Mouse (Mus musculus): ENCODE measurements around the gene Mrpl10. TPM values are rescaled to one million over a fixed set of nuclear protein-coding genes. Genes with fewer than 3 reads are reported as not detected.

Gene Mrpl10
- polyA plus RNA-seq, 1 experiment from 2014 or later, result 85.5 TPM

- Histone ChIP-seq H3K36me3 (ENCODE audit: insufficient read depth) (peaks cover 30% of the 10 kb centered on the region), H3K4me2 (no peak overlapping the region), H3K4me1 (ENCODE audit: insufficient read depth) (no peaks in the 10 kb centered on the region), H3K9ac (no peak overlapping the region), H3K9me3 (ENCODE audit: low read depth, low read length) (no peaks in the 10 kb centered on the region), H3K4me3 (ENCODE audit: low read depth, low read length) (no peak overlapping the region), H3K27me3 (ENCODE audit: insufficient read depth, low read length) (no peaks in the 10 kb centered on the region), H3K27ac (ENCODE audit: low read depth) (no peak overlapping the region)
- TF ChIP-seq CTCF (IDR thresholded peaks at IDR 0.05; ENCODE audit: low read depth), result no peak
- DNase-seq (no peak), ATAC-seq (ENCODE audit: insufficient read depth) (no peak)
- 92% methylated on average over 8 of the region's 8 CpGs for WGBS
Measured at GRCm38 (mm10) chr11:97044902-97045301, 3.5 kb downstream of the Mrpl10 start.

- TF ChIP-seq CTCF (IDR thresholded peaks at IDR 0.05; ENCODE audit: low read depth), result peak; percentile 31
- Histone ChIP-seq H3K9me3 (ENCODE audit: low read depth, low read length) (no peaks in the 10 kb centered on the region), H3K4me1 (ENCODE audit: insufficient read depth) (no peaks in the 10 kb centered on the region), H3K4me2 (no peak overlapping the region), H3K36me3 (ENCODE audit: insufficient read depth) (peaks cover 30% of the 10 kb centered on the region), H3K9ac (no peak overlapping the region), H3K27ac (ENCODE audit: low read depth) (no peak overlapping the region), H3K4me3 (ENCODE audit: low read depth, low read length) (no peak overlapping the region), H3K27me3 (ENCODE audit: insufficient read depth, low read length) (no peaks in the 10 kb centered on the region)
- 83% methylated on average over 7 of the region's 7 CpGs for WGBS
- ATAC-seq (ENCODE audit: insufficient read depth) (no peak), DNase-seq (peak; percentile 28)
Measured at GRCm38 (mm10) chr11:97045861-97046260, 4.5 kb downstream of the Mrpl10 start.

- TF ChIP-seq CTCF (IDR thresholded peaks at IDR 0.05; ENCODE audit: low read depth), result no peak
- 82% methylated on average over 8 of the region's 8 CpGs for WGBS
- Histone ChIP-seq H3K9ac (no peak overlapping the region), H3K27me3 (ENCODE audit: insufficient read depth, low read length) (no peaks in the 10 kb centered on the region), H3K36me3 (ENCODE audit: insufficient read depth) (peaks cover 34% of the 10 kb centered on the region), H3K4me3 (ENCODE audit: low read depth, low read length) (no peak overlapping the region), H3K9me3 (ENCODE audit: low read depth, low read length) (no peaks in the 10 kb centered on the region), H3K27ac (ENCODE audit: low read depth) (no peak overlapping the region), H3K4me1 (ENCODE audit: insufficient read depth) (0 out of 2 replicates have a peak, but pooled peaks cover 8% of the 10 kb centered on the region), H3K4me2 (no peak overlapping the region)
- no peak for DNase-seq
- ATAC-seq (ENCODE audit: insufficient read depth), result no peak
Measured at GRCm38 (mm10) chr11:97048090-97048650, 6.8 kb downstream of the Mrpl10 start.

GRCm38 (mm10) chr11:97049492-97050085 is 8.2 kb downstream of the Mrpl10 start:
- Histone ChIP-seq H3K9ac (no peak overlapping the region), H3K27me3 (ENCODE audit: insufficient read depth, low read length) (no peaks in the 10 kb centered on the region), H3K36me3 (ENCODE audit: insufficient read depth) (peaks cover 37% of the 10 kb centered on the region), H3K4me3 (ENCODE audit: low read depth, low read length) (no peak overlapping the region), H3K4me1 (ENCODE audit: insufficient read depth) (0 out of 2 replicates have a peak, but pooled peaks cover 8% of the 10 kb centered on the region), H3K27ac (ENCODE audit: low read depth) (no peak overlapping the region), H3K4me2 (peak overlapping the region; percentile 90; the same call in 1 of the 2 replicates), H3K9me3 (ENCODE audit: low read depth, low read length) (no peaks in the 10 kb centered on the region)
- ATAC-seq (ENCODE audit: insufficient read depth) (no peak), DNase-seq (no peak)
- no peak for TF ChIP-seq CTCF (IDR thresholded peaks at IDR 0.05; ENCODE audit: low read depth)
- WGBS, result 71% methylated on average over 6 of the region's 6 CpGs

GRCm38 (mm10) chr11:97050216-97050943 is 9.0 kb downstream of the Mrpl10 start, which contains the start of gene Osbpl7:
TSS of gene Osbpl7 (plus strand) at chr11:97050628.
- Histone ChIP-seq H3K9me3 (ENCODE audit: low read depth, low read length) (no peaks in the 10 kb centered on the region), H3K27me3 (ENCODE audit: insufficient read depth, low read length) (no peaks in the 10 kb centered on the region), H3K36me3 (ENCODE audit: insufficient read depth) (peaks cover 42% of the 10 kb centered on the region), H3K4me1 (ENCODE audit: insufficient read depth) (0 out of 2 replicates have a peak, but pooled peaks cover 8% of the 10 kb centered on the region), H3K9ac (peak within 1 kb of the TSS; percentile 66), H3K4me2 (peak within 1 kb of the TSS; percentile 90), H3K4me3 (ENCODE audit: low read depth, low read length) (peak within 1 kb of the TSS; percentile 65), H3K27ac (ENCODE audit: low read depth) (peak within 1 kb of the TSS; percentile 31; the same call in 1 of the 2 replicates)
- TF ChIP-seq CTCF (IDR thresholded peaks at IDR 0.05; ENCODE audit: low read depth), result peak; percentile 49
- 6% methylated on average over 18 of the region's 18 CpGs for WGBS
- ATAC-seq (ENCODE audit: insufficient read depth) (peak; percentile 74), DNase-seq (peak; percentile 82)

- H3K36me3 ChIP-seq (ENCODE audit: insufficient read depth), result peaks cover 49% of the 10 kb centered on the region
- 0 out of 2 replicates have a peak, but pooled peaks cover 8% of the 10 kb centered on the region for H3K4me1 ChIP-seq (ENCODE audit: insufficient read depth)
- peak overlapping the region; percentile 65 for H3K4me3 ChIP-seq (ENCODE audit: low read depth, low read length)
- no peak for DNase-seq
- no peak for TF ChIP-seq CTCF (IDR thresholded peaks at IDR 0.05; ENCODE audit: low read depth)
- ATAC-seq (ENCODE audit: insufficient read depth), result peak; percentile 18; the same call in 1 of the 2 replicates
- peak overlapping the region; percentile 90 for H3K4me2 ChIP-seq
- 19% methylated on average over 13 of the region's 13 CpGs for WGBS
- no peaks in the 10 kb centered on the region for H3K9me3 ChIP-seq (ENCODE audit: low read depth, low read length)
- H3K27ac ChIP-seq (ENCODE audit: low read depth), result peak overlapping the region; percentile 31; the same call in 1 of the 2 replicates
- no peaks in the 10 kb centered on the region for H3K27me3 ChIP-seq (ENCODE audit: insufficient read depth, low read length)
- peak overlapping the region; percentile 66 for H3K9ac ChIP-seq
Measured at GRCm38 (mm10) chr11:97050944-97051586, 9.7 kb downstream of the Mrpl10 start.

All from lung, embryonic 14.5 days (tissue).